Mouse (Mus musculus) CH12.LX (cell line): ENCODE data around the gene Sik3.

Source experiments
- CTCF ChIP-seq, 2 experiments: IDR thresholded peaks in 1 of 2; conservative IDR thresholded peaks in 1 of 2; 2 replicates each; pipeline ENCODE4 v1.5.1; 2011 to 2012; ENCODE audit warnings: low read depth in 2 of 2, low read length in 2 of 2, improper control_type of control experiment in 1 of 2, inconsistent platforms in 1 of 2, mild to moderate bottlenecking in 1 of 2, moderate library complexity in 1 of 2
- EP300 ChIP-seq: IDR thresholded peaks from 2 replicates; pipeline ENCODE4 v1.6.1; 2011; ENCODE audit warnings: low read length, improper control_type of control experiment
- POLR2A ChIP-seq: IDR thresholded peaks from 2 replicates; pipeline ENCODE4 v1.6.1; 2011; ENCODE audit warnings: low read depth, mild to moderate bottlenecking, improper control_type of control experiment, low read length
- ZNF384 ChIP-seq: IDR thresholded peaks from 2 replicates; pipeline ENCODE4 v1.6.1; 2012; ENCODE audit warnings: low read depth, low read length, improper control_type of control experiment, inconsistent platforms

GRCm38 (mm10) chr9:46106105-46106504 is 93.5 kb downstream of the Sik3 start:
- no peak for TF ChIP-seq POLR2A
- TF ChIP-seq EP300 = no peak
- TF ChIP-seq ZNF384 = no peak
- TF ChIP-seq CTCF (conservative IDR thresholded peaks at IDR 0.05 in 1 of 2, IDR thresholded peaks at IDR 0.05 in 1 of 2; ENCODE audit: low read depth in 2 of 2, low read length in 2 of 2) = no peak
